Mouse (Mus musculus): Measurements from ENCODE around the gene Pitpna. TPM values are rescaled to one million over a fixed set of nuclear protein-coding genes. Genes with fewer than 3 reads are reported as not detected.

Pitpna gene
- total and polyA plus RNA-seq, 3 experiments: 67.8 to 709 (median 194) TPM

GRCm38 (mm10) chr11:75563851-75564548 is 23.9 kb upstream of the Pitpna start:
- Histone ChIP-seq H3K36me3 (ENCODE audit: control insufficient read depth in 1 of 2, insufficient read depth in 2 of 2, low read length in 2 of 2) (peaks cover 0 to 26% of the 10 kb centered on the region in 2 experiments; a peak in 2 of 4 replicates), H3K27me3 (ENCODE audit: control insufficient read depth in 1 of 2, insufficient read depth in 2 of 2, low read length in 2 of 2) (no peaks in the 10 kb centered on the region), H3K4me3 (ENCODE audit: control insufficient read depth in 1 of 2, insufficient read depth in 1 of 2, low read depth in 2 of 2, low read length in 2 of 2) (no peak overlapping the region), H3K9ac (ENCODE audit: control insufficient read depth, low read depth, low read length, poor library complexity, severe bottlenecking) (no peak overlapping the region), H3K27ac (ENCODE audit: control insufficient read depth, low read depth, low read length) (no peak overlapping the region), H3K9me3 (replicated peaks; ENCODE audit: insufficient read depth, low read length) (no peaks in the 10 kb centered on the region), H3K4me1 (ENCODE audit: control insufficient read depth in 1 of 2, insufficient read depth in 2 of 2, low read length in 2 of 2) (peaks cover 10 to 30% of the 10 kb centered on the region in 2 experiments), H3K79me2 (ENCODE audit: control insufficient read depth, insufficient read depth, low read length, poor library complexity) (no peaks in the 10 kb centered on the region)
- no peak for DNase-seq (ENCODE audit: low read depth, low spot score)
- TF ChIP-seq MYB (IDR thresholded peaks at IDR 0.05; ENCODE audit: low read depth, low read length) (no peak), ETS1 (IDR thresholded peaks at IDR 0.05; ENCODE audit: low read depth, low read length) (no peak), TBP (IDR thresholded peaks at IDR 0.05; ENCODE audit: low read depth, low read length) (no peak), KAT2A (conservative IDR thresholded peaks at IDR 0.05; ENCODE audit: low read depth, low read length) (no peak), MAZ (IDR thresholded peaks at IDR 0.05; ENCODE audit: low read depth, low read length) (no peak), RAD21 (IDR thresholded peaks at IDR 0.05; ENCODE audit: low read depth, low read length) (no peak), MYC (IDR thresholded peaks at IDR 0.05; ENCODE audit: low read depth, low read length) (no peak), ZMIZ1 (IDR thresholded peaks at IDR 0.05; ENCODE audit: low read depth, low read length) (no peak), MXI1 (IDR thresholded peaks at IDR 0.05; ENCODE audit: low read depth, low read length) (no peak), CHD1 (IDR thresholded peaks at IDR 0.05; ENCODE audit: low read depth, low read length) (no peak), MEF2A (IDR thresholded peaks at IDR 0.05; ENCODE audit: extremely low read depth, insufficient replicate concordance, low read depth, low read length, poor library complexity, severe bottlenecking) (no peak), MAFK (IDR thresholded peaks at IDR 0.05; ENCODE audit: borderline replicate concordance, low read depth, low read length) (no peak), USF2 (IDR thresholded peaks at IDR 0.05; ENCODE audit: borderline replicate concordance in 1 of 2, insufficient read depth in 1 of 2, low read depth in 1 of 2, low read length in 2 of 2) (no peak), UBTF (IDR thresholded peaks at IDR 0.05; ENCODE audit: borderline replicate concordance, insufficient read depth, low read depth, low read length) (no peak), NELFE (IDR thresholded peaks at IDR 0.05; ENCODE audit: low read depth, low read length) (no peak), TAL1 (IDR thresholded peaks at IDR 0.05; ENCODE audit: low read length) (no peak), JUND (IDR thresholded peaks at IDR 0.05; ENCODE audit: low read depth, low read length) (no peak)

GRCm38 (mm10) chr11:75565849-75566248 is 22.0 kb upstream of the Pitpna start:
- Histone ChIP-seq H3K4me3 (ENCODE audit: control insufficient read depth in 1 of 2, insufficient read depth in 1 of 2, low read depth in 2 of 2, low read length in 2 of 2) (no peak overlapping the region), H3K4me1 (ENCODE audit: control insufficient read depth in 1 of 2, insufficient read depth in 2 of 2, low read length in 2 of 2) (peaks cover 10 to 30% of the 10 kb centered on the region in 2 experiments), H3K79me2 (ENCODE audit: control insufficient read depth, insufficient read depth, low read length, poor library complexity) (no peaks in the 10 kb centered on the region), H3K9ac (ENCODE audit: control insufficient read depth, low read depth, low read length, poor library complexity, severe bottlenecking) (no peak overlapping the region), H3K36me3 (ENCODE audit: control insufficient read depth in 1 of 2, insufficient read depth in 2 of 2, low read length in 2 of 2) (peaks cover 0 to 26% of the 10 kb centered on the region in 2 experiments; a peak in 2 of 4 replicates), H3K27ac (ENCODE audit: control insufficient read depth, low read depth, low read length) (no peak overlapping the region), H3K9me3 (replicated peaks; ENCODE audit: insufficient read depth, low read length) (no peaks in the 10 kb centered on the region), H3K27me3 (ENCODE audit: control insufficient read depth in 1 of 2, insufficient read depth in 2 of 2, low read length in 2 of 2) (no peaks in the 10 kb centered on the region)
- no peak for DNase-seq (ENCODE audit: low read depth, low spot score)
- TF ChIP-seq POLR2A (IDR thresholded peaks at IDR 0.05; ENCODE audit: control insufficient read depth in 1 of 2, insufficient read depth in 1 of 2, low read depth in 1 of 2, low read length in 2 of 2, poor library complexity in 1 of 2) (no peak), MEF2A (IDR thresholded peaks at IDR 0.05; ENCODE audit: extremely low read depth, insufficient replicate concordance, low read depth, low read length, poor library complexity, severe bottlenecking) (no peak), MYB (IDR thresholded peaks at IDR 0.05; ENCODE audit: low read depth, low read length) (no peak), ZC3H11A (IDR thresholded peaks at IDR 0.05; ENCODE audit: low read depth, low read length) (no peak), CTCF (IDR thresholded peaks at IDR 0.05 in 2 of 3, conservative IDR thresholded peaks at IDR 0.05 in 1 of 3; ENCODE audit: control insufficient read depth in 1 of 3, insufficient read depth in 1 of 3, low read depth in 2 of 3, low read length in 3 of 3, poor library complexity in 1 of 3, severe bottlenecking in 1 of 3) (no peak), NRF1 (IDR thresholded peaks at IDR 0.05; ENCODE audit: insufficient read depth, low read depth, low read length, poor library complexity, severe bottlenecking) (no peak), JUND (IDR thresholded peaks at IDR 0.05; ENCODE audit: low read depth, low read length) (no peak), RCOR1 (IDR thresholded peaks at IDR 0.05; ENCODE audit: low read depth, low read length) (no peak), CHD1 (IDR thresholded peaks at IDR 0.05; ENCODE audit: low read depth, low read length) (no peak), POLR2AphosphoS5 (IDR thresholded peaks at IDR 0.05; ENCODE audit: borderline replicate concordance, low read depth, low read length) (no peak), POLR2AphosphoS2 (IDR thresholded peaks at IDR 0.05; ENCODE audit: low read length) (no peak), ETS1 (IDR thresholded peaks at IDR 0.05; ENCODE audit: low read depth, low read length) (no peak), ZKSCAN1 (IDR thresholded peaks at IDR 0.05; ENCODE audit: low read depth, low read length) (no peak), ZMIZ1 (IDR thresholded peaks at IDR 0.05; ENCODE audit: low read depth, low read length) (no peak)

All from MEL (cell line).